Mouse (Mus musculus) liver, embryonic 13.5 days (tissue): ENCODE data around the gene Atp4a. TPM values are rescaled to one million over a fixed set of nuclear protein-coding genes. Genes with fewer than 3 reads are reported as not detected.

Experiments
- ATAC-seq: fragments of 200-750 bp; cut with Nextera tagmentation; 2 replicates; pipeline ENCODE4 v1.8.0; 2017; ENCODE audit warnings: low read depth, mild to moderate bottlenecking, moderate number of reproducible peaks, moderate library complexity
- DNase-seq: peaks from one replicate; pipeline ENCODE4 v3.0.0; 2022
- H3K27ac ChIP-seq: fragments of 300-500 bp; sonication (generic); 2 replicates; pipeline ENCODE4 v1.5.1; 2015; ENCODE audit warnings: moderate library complexity, mild to moderate bottlenecking, inconsistent platforms
- H3K27me3 ChIP-seq: fragments of 300-500 bp; sonication (generic); 2 replicates; pipeline ENCODE4 v1.6.1; 2015; ENCODE audit warnings: mild to moderate bottlenecking, inconsistent platforms
- H3K36me3 ChIP-seq: fragments of 300-500 bp; sonication (generic); 2 replicates; pipeline ENCODE4 v1.6.1; 2015; ENCODE audit warnings: mild to moderate bottlenecking, inconsistent platforms
- H3K4me1 ChIP-seq: fragments of 300-500 bp; sonication (generic); replicated peaks from 2 replicates; pipeline ENCODE4 v1.6.1; 2015; ENCODE audit warnings: inconsistent platforms
- H3K4me2 ChIP-seq: fragments of 300-500 bp; sonication (generic); 2 replicates; pipeline ENCODE4 v1.6.1; 2015; ENCODE audit warnings: inconsistent platforms, mild to moderate bottlenecking, moderate library complexity
- H3K4me3 ChIP-seq: fragments of 300-500 bp; sonication (generic); replicated peaks from 2 replicates; pipeline ENCODE4 v1.5.1; 2015; ENCODE audit warnings: mild to moderate bottlenecking, inconsistent platforms
- H3K9ac ChIP-seq: fragments of 300-500 bp; sonication (generic); 2 replicates; pipeline ENCODE4 v1.6.1; 2015; ENCODE audit warnings: mild to moderate bottlenecking, inconsistent platforms
- H3K9me3 ChIP-seq: fragments of 300-500 bp; sonication (generic); replicated peaks from 2 replicates; pipeline ENCODE4 v1.6.1; 2016; ENCODE audit warnings: inconsistent platforms
- WGBS: fragments of 180-500 bp; shearing (Covaris S2); methylation state at CpG from one replicate; pipeline ENCODE4 v1.1.7; 2015; ENCODE audit not compliant: insufficient replicate concordance; 5-methylcytosine and 5-hydroxymethylcytosine counted together
- polyA plus RNA-seq: library from polyadenylated mRNA; unstranded; fragments of >200 nt; fragmentation: Nextera tagmentation; extraction: Ambion mirVana; gene quantifications from 2 replicates; pipeline ENCODE4 v1.2.1, GENCODE M21; 2015

Atp4a gene
- polyA plus RNA-seq, 1 experiment from 2014 or later = 1.7 TPM

DNA sequence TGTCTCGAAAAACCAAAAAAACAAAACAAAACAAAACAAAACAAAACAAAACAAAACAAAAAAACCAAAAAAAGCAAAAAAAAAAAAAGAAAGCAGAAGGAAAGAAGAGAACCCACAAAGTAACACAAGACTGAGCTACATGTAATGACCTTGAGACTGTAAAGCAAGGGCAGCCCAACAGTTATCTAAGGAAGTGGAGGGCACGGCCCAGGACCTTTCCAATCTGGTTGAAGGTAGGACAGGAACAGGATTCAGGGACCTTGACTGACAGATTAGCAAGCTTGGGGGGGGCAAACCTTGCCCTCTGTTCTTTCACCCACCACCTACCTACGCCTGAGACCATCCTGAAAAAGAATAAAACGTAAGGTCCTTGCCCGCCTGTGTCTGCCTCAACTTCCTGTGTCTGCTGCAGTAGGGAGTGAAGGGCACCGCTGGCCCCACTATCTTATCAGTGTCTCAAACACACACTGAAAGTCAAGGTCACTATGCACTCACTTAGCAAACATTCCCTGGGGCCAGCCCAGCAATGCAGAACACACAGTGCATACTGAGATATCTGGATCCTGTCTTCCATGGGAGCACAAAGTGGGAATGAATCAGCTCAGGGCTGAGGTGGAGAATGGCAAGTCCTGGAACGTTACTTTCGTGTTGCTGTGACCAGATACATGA lies 5.7 kb upstream of the Atp4a start:
- peaks cover 29% of the 10 kb centered on the region for H3K4me1 ChIP-seq
- H3K9me3 ChIP-seq = no peaks in the 10 kb centered on the region
- ATAC-seq = peak; percentile 79
- H3K36me3 ChIP-seq = no peaks in the 10 kb centered on the region
- no peak for DNase-seq
- peaks cover 1% of the 10 kb centered on the region; the same call in 1 of the 2 replicates for H3K27me3 ChIP-seq
- H3K4me3 ChIP-seq = no peak overlapping the region
- H3K9ac ChIP-seq = no peak overlapping the region
- WGBS = 16% methylated on average over 7 of the region's 8 CpGs
- H3K27ac ChIP-seq = peak overlapping the region; percentile 43
- peak overlapping the region; percentile 45 for H3K4me2 ChIP-seq

DNA sequence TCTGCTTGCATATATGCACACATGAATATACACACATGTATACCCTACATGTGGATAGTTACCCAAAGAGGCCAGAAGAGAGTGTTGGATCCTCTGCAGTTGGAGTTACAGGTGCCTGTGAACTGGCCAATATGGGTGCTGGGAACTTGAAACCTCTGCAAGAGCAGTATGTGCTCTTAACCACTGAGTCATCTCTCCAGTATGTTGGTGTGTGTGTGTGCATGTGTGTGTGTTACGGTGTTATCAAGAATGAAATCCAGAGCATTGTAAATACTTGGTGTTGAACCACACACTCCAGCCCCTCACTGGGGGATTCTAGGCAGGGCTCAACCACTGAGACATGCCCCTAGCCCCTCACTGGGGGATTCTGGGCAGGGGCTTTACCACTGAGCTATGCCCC lies 4.6 kb upstream of the Atp4a start:
- WGBS = 80% methylated on average over 1 of the region's 1 CpGs
- no peak overlapping the region for H3K27ac ChIP-seq
- H3K9me3 ChIP-seq = no peaks in the 10 kb centered on the region

DNA sequence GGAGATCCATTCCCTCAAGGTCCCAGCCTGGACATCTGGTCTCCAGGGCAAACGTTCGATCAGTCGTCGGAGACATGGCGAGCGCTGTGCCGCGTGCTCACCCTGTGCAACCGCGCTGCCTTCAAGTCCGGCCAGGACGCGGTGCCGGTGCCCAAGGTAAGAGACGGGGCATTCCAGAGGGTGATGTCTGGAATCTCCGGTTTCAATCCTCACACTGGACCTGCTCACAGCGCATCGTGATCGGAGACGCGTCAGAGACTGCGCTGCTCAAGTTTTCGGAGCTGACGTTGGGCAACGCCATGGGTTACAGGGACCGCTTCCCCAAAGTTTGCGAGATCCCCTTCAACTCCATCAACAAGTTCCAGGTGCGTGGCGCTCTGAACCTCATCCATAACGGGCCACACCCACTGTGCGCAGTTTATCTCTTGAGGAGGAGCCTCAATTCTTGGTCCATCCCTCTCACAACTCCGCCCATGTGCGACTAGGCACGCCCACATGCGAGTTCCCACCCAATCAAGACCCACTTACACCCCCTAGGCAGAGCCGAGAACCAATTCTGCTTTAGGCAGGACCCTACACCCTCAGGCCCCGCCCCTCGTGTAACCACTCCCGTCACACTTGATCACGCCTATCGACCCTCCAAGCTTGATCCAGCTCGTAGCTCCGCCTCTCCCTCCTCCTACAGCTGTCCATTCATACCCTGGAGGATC lies 5.2 kb downstream of the Atp4a start:
- DNase-seq (peak; percentile 91), ATAC-seq (peak; percentile 95)
- H3K4me3 ChIP-seq = peak overlapping the region; percentile 48
- H3K9me3 ChIP-seq = no peaks in the 10 kb centered on the region
- H3K4me2 ChIP-seq = peak overlapping the region; percentile 73
- peaks cover 36% of the 10 kb centered on the region for H3K27me3 ChIP-seq
- H3K27ac ChIP-seq = no peak overlapping the region
- WGBS = 2% methylated on average over 43 of the region's 43 CpGs
- no peaks in the 10 kb centered on the region for H3K36me3 ChIP-seq
- H3K9ac ChIP-seq = no peak overlapping the region
- H3K4me1 ChIP-seq = peaks cover 24% of the 10 kb centered on the region

More for the DNA sequence above, 4.6 kb upstream of the Atp4a start:
- ATAC-seq (no peak), DNase-seq (no peak)
- Histone ChIP-seq H3K36me3 (no peaks in the 10 kb centered on the region), H3K4me2 (no peak overlapping the region), H3K27me3 (peaks cover 3% of the 10 kb centered on the region; the same call in 1 of the 2 replicates), H3K4me1 (peaks cover 37% of the 10 kb centered on the region), H3K9ac (no peak overlapping the region), H3K4me3 (no peak overlapping the region)

DNA sequence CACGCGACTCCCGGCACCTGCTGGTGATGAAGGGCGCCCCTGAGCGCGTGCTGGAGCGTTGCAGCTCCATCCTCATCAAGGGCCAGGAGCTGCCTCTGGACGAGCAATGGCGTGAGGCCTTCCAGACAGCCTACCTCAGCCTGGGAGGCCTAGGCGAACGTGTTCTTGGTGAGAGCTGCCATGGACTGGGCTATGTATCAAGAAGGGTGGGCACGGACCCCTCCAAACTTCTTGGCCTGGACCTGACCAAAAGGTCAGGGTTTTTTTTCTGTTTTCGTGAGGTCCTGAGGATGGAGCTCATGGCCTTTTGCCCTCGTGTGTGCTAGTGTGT lies 5.7 kb downstream of the Atp4a start:
- peaks cover 33% of the 10 kb centered on the region for H3K27me3 ChIP-seq
- H3K4me3 ChIP-seq = peak overlapping the region; percentile 48
- no peaks in the 10 kb centered on the region for H3K9me3 ChIP-seq
- no peaks in the 10 kb centered on the region for H3K36me3 ChIP-seq
- peaks cover 25% of the 10 kb centered on the region for H3K4me1 ChIP-seq
- WGBS = 13% methylated on average over 14 of the region's 14 CpGs
- no peak overlapping the region for H3K9ac ChIP-seq
- peak overlapping the region; percentile 73 for H3K4me2 ChIP-seq
- no peak overlapping the region for H3K27ac ChIP-seq
- no peak for ATAC-seq
- no peak for DNase-seq

DNA sequence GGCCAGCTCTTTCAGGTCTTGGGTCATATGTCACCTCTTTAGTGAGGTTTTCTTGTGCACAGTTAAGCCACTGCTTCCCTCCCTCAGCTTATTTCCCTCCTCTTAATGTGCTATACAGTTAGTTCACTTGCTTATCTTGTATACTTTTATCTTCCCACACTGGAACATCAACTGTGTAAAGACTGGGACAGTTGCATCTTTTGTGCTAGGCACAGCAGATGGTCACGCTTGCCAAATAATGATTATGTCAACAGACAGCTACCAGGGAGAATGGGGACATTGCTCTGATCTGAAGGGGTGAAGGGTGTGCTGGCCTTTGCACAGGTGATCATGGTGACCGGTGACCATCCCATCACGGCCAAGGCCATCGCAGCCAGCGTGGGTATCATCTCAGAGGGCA lies 7.7 kb downstream of the Atp4a start:
- Histone ChIP-seq H3K4me3 (no peak overlapping the region), H3K27me3 (peaks cover 26% of the 10 kb centered on the region), H3K36me3 (no peaks in the 10 kb centered on the region), H3K9me3 (no peaks in the 10 kb centered on the region), H3K4me2 (no peak overlapping the region), H3K9ac (no peak overlapping the region), H3K27ac (no peak overlapping the region), H3K4me1 (peaks cover 31% of the 10 kb centered on the region)
- 69% methylated on average over 5 of the region's 5 CpGs for WGBS
- no peak for ATAC-seq
- no peak for DNase-seq

DNA sequence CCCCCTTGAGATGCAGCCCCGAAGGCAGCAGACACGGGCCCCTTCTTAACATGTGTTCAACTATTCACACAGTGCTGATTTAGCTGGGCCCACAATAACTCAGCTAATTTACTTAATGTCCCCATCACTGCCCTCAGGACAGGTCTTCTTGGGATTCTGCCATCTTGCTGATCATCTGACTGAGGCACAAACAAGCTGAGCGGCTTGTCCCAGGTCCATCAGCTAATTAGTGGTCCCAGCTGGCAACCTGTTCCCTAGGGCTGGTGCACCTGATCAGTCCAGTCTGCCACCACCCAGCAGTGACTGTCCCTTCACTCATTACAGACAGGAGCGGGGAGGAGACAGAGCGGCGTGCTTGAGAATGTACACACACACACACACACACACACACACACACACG lies 9.3 kb downstream of the Atp4a start:
- Histone ChIP-seq H3K9ac (no peak overlapping the region), H3K4me1 (peaks cover 31% of the 10 kb centered on the region), H3K36me3 (peaks cover 6% of the 10 kb centered on the region; the same call in 1 of the 2 replicates), H3K4me2 (no peak overlapping the region), H3K27ac (no peak overlapping the region), H3K27me3 (peaks cover 10% of the 10 kb centered on the region), H3K9me3 (no peaks in the 10 kb centered on the region), H3K4me3 (no peak overlapping the region)
- no peak for ATAC-seq
- 76% methylated on average over 7 of the region's 7 CpGs for WGBS
- DNase-seq = no peak

DNA sequence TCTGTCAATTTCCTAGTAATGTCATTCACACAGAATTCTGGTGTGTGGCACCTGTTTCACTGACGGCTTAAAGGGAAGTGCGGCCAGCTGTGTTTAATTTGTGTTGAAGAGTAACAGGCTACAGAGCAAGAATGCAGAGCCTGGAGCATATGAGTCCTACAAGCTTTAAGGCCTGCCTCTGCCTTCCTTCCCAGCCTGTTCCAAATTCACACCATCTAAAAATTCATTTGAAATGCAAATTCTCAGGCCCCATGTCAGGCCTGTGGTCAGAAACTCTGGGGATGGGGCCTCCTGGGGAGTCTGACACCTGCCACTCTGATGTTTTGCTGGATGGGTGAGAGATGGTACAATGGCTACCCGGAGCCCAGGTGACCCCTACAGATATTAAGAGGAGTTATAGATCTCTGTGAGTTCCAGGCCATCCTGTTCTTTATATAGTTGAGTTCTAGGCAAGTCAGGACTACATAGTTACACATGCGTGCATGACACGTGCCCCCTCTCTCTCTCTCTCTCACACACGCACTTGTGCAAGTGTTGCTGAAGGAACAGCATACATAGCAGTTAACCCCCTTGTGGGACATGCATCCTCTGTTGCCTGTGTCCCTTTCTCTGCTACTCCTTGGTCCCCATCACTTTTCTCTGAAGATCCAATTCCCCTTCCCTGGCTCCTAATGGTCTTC lies 11.4 kb downstream of the Atp4a start:
- H3K4me3 ChIP-seq = no peak overlapping the region
- no peak for DNase-seq
- peaks cover 22% of the 10 kb centered on the region for H3K36me3 ChIP-seq
- H3K4me2 ChIP-seq = no peak overlapping the region
- H3K9me3 ChIP-seq = no peaks in the 10 kb centered on the region
- H3K27ac ChIP-seq = no peak overlapping the region
- no peak for ATAC-seq
- H3K4me1 ChIP-seq = peaks cover 24% of the 10 kb centered on the region
- H3K9ac ChIP-seq = no peak overlapping the region
- WGBS = 52% methylated on average over 6 of the region's 6 CpGs
- no peaks in the 10 kb centered on the region for H3K27me3 ChIP-seq

DNA sequence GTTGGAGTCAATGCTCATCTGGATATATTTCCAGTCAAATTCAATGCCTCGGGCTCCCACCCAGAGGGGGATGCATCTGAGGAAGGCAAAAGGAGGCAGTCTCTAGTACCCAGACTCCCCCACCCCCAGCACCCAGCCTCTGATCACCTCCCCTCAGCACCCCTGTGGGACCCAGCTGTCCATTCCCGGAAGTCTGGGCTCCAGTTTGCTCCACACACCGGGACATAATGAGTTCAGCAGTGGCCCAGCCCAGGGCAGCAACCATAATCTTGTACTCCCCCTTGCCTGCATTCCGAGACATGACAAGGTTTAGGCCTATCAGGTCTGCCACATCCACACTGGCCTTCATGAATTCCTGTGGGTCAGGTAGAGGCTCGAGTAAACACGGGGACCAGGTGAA lies 16.2 kb downstream of the Atp4a start:
- WGBS = 71% methylated on average over 6 of the region's 6 CpGs
- peak overlapping the region; percentile 92 for H3K4me2 ChIP-seq

DNA sequence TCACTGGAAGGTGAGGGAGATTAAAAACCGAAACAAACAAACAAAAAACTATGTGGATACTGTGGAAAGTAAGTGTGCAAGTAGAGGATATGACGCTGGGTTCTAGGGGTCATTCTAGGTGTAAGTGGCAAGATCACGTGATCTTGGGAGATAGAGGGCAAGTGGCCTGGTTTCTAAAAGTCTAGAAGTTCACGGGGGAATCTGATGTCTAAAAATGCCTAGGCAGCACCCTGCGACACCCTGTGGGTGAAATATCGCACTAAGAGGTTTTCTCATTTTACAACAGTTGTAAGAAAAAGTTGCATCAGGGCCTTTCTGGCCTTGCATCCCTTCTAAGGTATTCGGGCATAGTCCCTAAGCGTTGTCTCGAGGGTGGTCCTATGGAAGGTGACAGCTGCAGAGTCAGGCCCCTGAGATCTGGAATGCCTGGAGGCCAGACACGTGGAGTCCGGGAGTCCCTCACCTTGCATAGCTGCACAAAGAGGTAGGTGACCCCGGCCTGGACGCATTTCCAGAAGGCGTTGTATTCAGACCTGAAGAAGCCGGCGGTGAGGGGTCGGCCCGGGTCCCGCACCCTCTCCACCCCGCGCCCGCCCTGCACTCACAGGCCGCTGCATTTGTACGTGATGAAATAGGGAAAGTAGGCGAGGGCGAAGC lies 16.9 kb downstream of the Atp4a start:
- H3K9me3 ChIP-seq = no peaks in the 10 kb centered on the region
- ATAC-seq = peak; percentile 26
- no peak for DNase-seq
- WGBS = 6% methylated on average over 26 of the region's 26 CpGs
- H3K27ac ChIP-seq = peak overlapping the region; percentile 92
- H3K27me3 ChIP-seq = no peaks in the 10 kb centered on the region
- peak overlapping the region; percentile 92 for H3K4me2 ChIP-seq
- H3K9ac ChIP-seq = peak overlapping the region; percentile 87
- peak overlapping the region; percentile 77 for H3K4me3 ChIP-seq
- peaks cover 36% of the 10 kb centered on the region for H3K36me3 ChIP-seq
- H3K4me1 ChIP-seq = peaks cover 30% of the 10 kb centered on the region

More for the DNA sequence above, 16.2 kb downstream of the Atp4a start:
- Histone ChIP-seq H3K27ac (peak overlapping the region; percentile 11; the same call in 1 of the 2 replicates), H3K4me3 (peak overlapping the region; percentile 77), H3K27me3 (no peaks in the 10 kb centered on the region), H3K9ac (peak overlapping the region; percentile 87), H3K36me3 (peaks cover 31% of the 10 kb centered on the region), H3K4me1 (peaks cover 35% of the 10 kb centered on the region), H3K9me3 (no peaks in the 10 kb centered on the region)
- ATAC-seq (no peak), DNase-seq (no peak)

DNA sequence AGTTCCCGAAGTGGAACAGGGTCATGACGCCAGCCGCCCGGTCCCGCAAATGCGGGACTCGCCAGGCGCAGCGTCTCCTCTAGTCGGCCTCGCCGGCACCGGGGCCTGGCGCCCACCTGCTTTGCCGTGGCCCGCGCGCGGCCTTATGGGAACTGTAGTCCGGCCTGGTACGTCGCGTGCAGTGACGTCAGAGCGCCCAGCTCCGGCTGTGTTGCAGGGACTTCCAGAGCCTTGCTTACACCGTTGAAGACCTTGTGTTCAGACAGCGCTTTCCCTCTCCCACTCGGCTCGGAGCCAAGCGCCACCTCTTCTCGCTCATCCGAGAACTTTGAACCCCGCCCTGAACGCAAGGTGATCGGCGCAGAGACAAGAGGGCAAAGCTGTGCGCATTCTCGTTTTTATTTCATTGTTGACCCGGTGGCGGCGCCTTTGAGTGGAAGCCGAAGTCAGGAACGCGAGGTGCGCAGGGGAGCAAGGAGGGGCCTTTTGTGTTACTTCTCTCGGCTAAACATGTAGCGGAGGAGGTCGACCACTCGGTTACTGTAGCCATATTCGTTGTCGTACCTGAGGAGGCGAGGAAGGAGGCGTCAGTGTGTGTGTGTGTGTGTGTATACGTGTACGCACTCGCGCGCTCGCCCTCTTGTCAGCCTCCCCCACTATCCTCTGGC lies 17.5 kb downstream of the Atp4a start, which contains the start of gene Tmem147:
TSS of gene Tmem147 (minus strand) at position 145 of the 668 bp plus-strand sequence.
- Histone ChIP-seq H3K9ac (peak within 1 kb of the TSS; percentile 87), H3K4me3 (peak within 1 kb of the TSS; percentile 77), H3K36me3 (peaks cover 39% of the 10 kb centered on the region), H3K27ac (peak within 1 kb of the TSS; percentile 92), H3K4me2 (peak within 1 kb of the TSS; percentile 92), H3K27me3 (no peaks in the 10 kb centered on the region), H3K9me3 (no peaks in the 10 kb centered on the region), H3K4me1 (peaks cover 30% of the 10 kb centered on the region)
- peak; percentile 94 for ATAC-seq
- WGBS = under 1% methylated on average over 59 of the region's 60 CpGs
- peak; percentile 89 for DNase-seq
